Mouse (Mus musculus) embryo, embryonic 11.5 days (tissue): ENCODE measurements at regions not wholly inside any gene's neighbourhood (a gene's known extent, or its start where the extent isn't known, plus 50 kb on each side); places are given as distances from the start of the nearest gene placed in this dataset.
"Not testable (repeated sequence)": the region's sequence is repeated elsewhere in the genome, so short reads cannot be mapped to it uniquely, and the experiment has no call there.

Experiments
- DNase-seq: peaks from one replicate; pipeline ENCODE4 v3.0.0-alpha.2; 2012; ENCODE audit warnings: low read depth, low spot score

- no peak for DNase-seq
Measured at GRCm38 (mm10) chr3:20892916-20893430, 526.0 kb upstream of the Agtr1b start.

GRCm38 (mm10) chr3:20864241-20864640 lies 497.3 kb upstream of the Agtr1b start:
- no peak for DNase-seq

GRCm38 (mm10) chr3:20831038-20831437 lies 464.1 kb upstream of the Agtr1b start:
- no peak for DNase-seq

- no peak for DNase-seq
Measured at GRCm38 (mm10) chr3:20829391-20829790, 462.4 kb upstream of the Agtr1b start.

GRCm38 (mm10) chr3:20828811-20829210 lies 461.8 kb upstream of the Agtr1b start:
- no peak for DNase-seq

- no peak for DNase-seq
Measured at GRCm38 (mm10) chr3:20825661-20826334, 458.8 kb upstream of the Agtr1b start.

- DNase-seq: no peak
Measured at GRCm38 (mm10) chr3:20822226-20822625, 455.2 kb upstream of the Agtr1b start.

- DNase-seq: no peak
Measured at GRCm38 (mm10) chr3:20821712-20822111, 454.7 kb upstream of the Agtr1b start.

GRCm38 (mm10) chr3:20820047-20820446 lies 453.1 kb upstream of the Agtr1b start:
- DNase-seq: no peak

- no peak for DNase-seq
Measured at GRCm38 (mm10) chr3:20819586-20819985, 452.6 kb upstream of the Agtr1b start.

GRCm38 (mm10) chr3:20816613-20817012 lies 449.6 kb upstream of the Agtr1b start:
- no peak for DNase-seq

- DNase-seq: no peak
Measured at GRCm38 (mm10) chr3:20794256-20794655, 427.3 kb upstream of the Agtr1b start.

- no peak for DNase-seq
Measured at GRCm38 (mm10) chr3:20792503-20792902, 425.5 kb upstream of the Agtr1b start.

- DNase-seq: no peak
Measured at GRCm38 (mm10) chr3:20777883-20778282, 410.9 kb upstream of the Agtr1b start.

GRCm38 (mm10) chr3:20776964-20777304 lies 410.0 kb upstream of the Agtr1b start:
- DNase-seq: no peak

GRCm38 (mm10) chr3:20776128-20776963 lies 409.4 kb upstream of the Agtr1b start:
- DNase-seq: peak; percentile 17

- DNase-seq: no peak
Measured at GRCm38 (mm10) chr3:20734302-20734701, 367.3 kb upstream of the Agtr1b start.

- DNase-seq: no peak
Measured at GRCm38 (mm10) chr3:20732005-20732404, 365.0 kb upstream of the Agtr1b start.

- DNase-seq: no peak
Measured at GRCm38 (mm10) chr3:20730481-20730880, 363.5 kb upstream of the Agtr1b start.

GRCm38 (mm10) chr3:20729776-20730175 lies 362.8 kb upstream of the Agtr1b start:
- DNase-seq: not testable (repeated sequence)

- no peak for DNase-seq
Measured at GRCm38 (mm10) chr3:20714671-20715070, 347.7 kb upstream of the Agtr1b start.

- DNase-seq: no peak
Measured at GRCm38 (mm10) chr3:20709661-20710060, 342.7 kb upstream of the Agtr1b start.

GRCm38 (mm10) chr3:20695322-20695859 lies 328.4 kb upstream of the Agtr1b start:
- no peak for DNase-seq
